Mouse (Mus musculus): ENCODE measurements around the gene Ywhah. TPM values are rescaled to one million over a fixed set of nuclear protein-coding genes. Genes with fewer than 3 reads are reported as not detected.

Ywhah gene
- polyA plus RNA-seq (2012; fragmentation: generic; extraction: Trizol), result 106 TPM

GRCm38 (mm10) chr5:33018561-33019425, at the start of gene Ywhah:
Ywhah (plus strand) TSS chr5:33018816.
- TF ChIP-seq POLR2AphosphoS2 (IDR thresholded peaks at IDR 0.05; ENCODE audit: insufficient read length, low read depth) (peak; percentile 80), MYOD1 (IDR thresholded peaks at IDR 0.05; ENCODE audit: control insufficient read depth in 1 of 3, insufficient read length in 2 of 3, low read depth in 2 of 3) (peak in 2 of 3 experiments; percentile 52 to 78), MAX (IDR thresholded peaks at IDR 0.05; ENCODE audit: low read depth) (no peak), CEBPB (IDR thresholded peaks at IDR 0.05; ENCODE audit: insufficient read depth, poor library complexity, severe bottlenecking) (no peak), MYOG (IDR thresholded peaks at IDR 0.05; ENCODE audit: control insufficient read depth in 1 of 3, insufficient read depth in 1 of 3, insufficient read length in 2 of 3, low read depth in 2 of 3) (peak in 2 of 3 experiments; percentile 56 to 67), POLR2A (IDR thresholded peaks at IDR 0.05; ENCODE audit: insufficient read length, low read depth) (peak; percentile 90), E2F4 (IDR thresholded peaks at IDR 0.05; ENCODE audit: insufficient read depth) (peak; percentile 37), TCF3 (IDR thresholded peaks at IDR 0.05; ENCODE audit: insufficient read length, low read depth) (no peak), TCF12 (IDR thresholded peaks at IDR 0.05; ENCODE audit: insufficient read depth, poor library complexity, severe bottlenecking) (no peak), SRF (IDR thresholded peaks at IDR 0.05; ENCODE audit: control insufficient read depth, insufficient read length, low read depth) (no peak), REST (IDR thresholded peaks at IDR 0.05; ENCODE audit: insufficient read depth, insufficient read length) (peak; percentile 16), USF1 (IDR thresholded peaks at IDR 0.05; ENCODE audit: low read depth) (no peak)
- peak within 1 kb of the TSS; percentile 87 for H3K4me3 ChIP-seq
- peak within 1 kb of the TSS; percentile 99 for H3ac ChIP-seq (ENCODE audit: control insufficient read depth, insufficient read length)
- peaks cover 47% of the 10 kb centered on the region for H3K79me2 ChIP-seq (ENCODE audit: control insufficient read depth, insufficient read depth)
- H3K4me2 ChIP-seq (ENCODE audit: low read depth), result peak within 1 kb of the TSS; percentile 84
- no peaks in the 10 kb centered on the region for H3K27me3 ChIP-seq (ENCODE audit: control insufficient read depth, insufficient read depth, insufficient read length)
- H3K36me3 ChIP-seq (ENCODE audit: control insufficient read depth, insufficient read depth), result peaks cover 6% of the 10 kb centered on the region

GRCm38 (mm10) chr5:32976541-32976940, 42.1 kb upstream of the Ywhah start:
- no peaks in the 10 kb centered on the region for H3K27me3 ChIP-seq (ENCODE audit: control insufficient read depth, insufficient read depth, insufficient read length)
- H3K4me3 ChIP-seq, result no peak overlapping the region
- no peaks in the 10 kb centered on the region for H3K79me2 ChIP-seq (ENCODE audit: control insufficient read depth, insufficient read depth)
- peaks cover 8% of the 10 kb centered on the region for H3K36me3 ChIP-seq (ENCODE audit: control insufficient read depth, insufficient read depth)
- no peak overlapping the region for H3K4me2 ChIP-seq (ENCODE audit: low read depth)
- H3ac ChIP-seq (ENCODE audit: control insufficient read depth, insufficient read length), result no peak overlapping the region
- TF ChIP-seq SRF (IDR thresholded peaks at IDR 0.05; ENCODE audit: control insufficient read depth, insufficient read length, low read depth) (no peak), MYOG (IDR thresholded peaks at IDR 0.05; ENCODE audit: control insufficient read depth in 1 of 3, insufficient read depth in 1 of 3, insufficient read length in 2 of 3, low read depth in 2 of 3) (no peak), E2F4 (IDR thresholded peaks at IDR 0.05; ENCODE audit: insufficient read depth) (no peak), POLR2A (IDR thresholded peaks at IDR 0.05; ENCODE audit: insufficient read length, low read depth) (no peak)

DNA sequence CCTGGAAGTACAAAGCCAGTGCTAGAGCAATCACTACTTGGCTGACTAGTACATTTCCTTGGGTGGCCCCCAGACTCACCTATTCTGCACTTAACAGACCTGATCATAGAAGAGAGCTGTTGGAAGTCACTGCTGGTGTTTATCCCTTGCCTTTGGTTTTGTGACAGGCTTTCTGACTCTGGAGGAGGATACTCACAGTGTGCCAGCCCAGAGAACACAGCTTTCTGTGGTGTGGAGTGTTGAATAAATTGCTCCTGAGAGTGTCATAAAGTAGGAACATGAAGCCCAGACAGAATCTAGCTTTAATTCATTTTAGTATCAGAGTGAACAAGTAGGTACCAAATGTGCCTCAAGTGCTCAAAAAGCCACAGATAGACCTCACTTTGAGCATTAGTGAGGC, 41.4 kb upstream of the Ywhah start:
- Histone ChIP-seq H3K36me3 (ENCODE audit: control insufficient read depth, insufficient read depth) (peaks cover 8% of the 10 kb centered on the region), H3K27me3 (ENCODE audit: control insufficient read depth, insufficient read depth, insufficient read length) (no peaks in the 10 kb centered on the region)

GRCm38 (mm10) chr5:32985379-32985778, 33.2 kb upstream of the Ywhah start:
- Histone ChIP-seq H3ac (ENCODE audit: control insufficient read depth, insufficient read length) (no peak overlapping the region), H3K79me2 (ENCODE audit: control insufficient read depth, insufficient read depth) (no peaks in the 10 kb centered on the region), H3K27me3 (ENCODE audit: control insufficient read depth, insufficient read depth, insufficient read length) (no peaks in the 10 kb centered on the region), H3K4me3 (no peak overlapping the region), H3K4me2 (ENCODE audit: low read depth) (no peak overlapping the region), H3K36me3 (ENCODE audit: control insufficient read depth, insufficient read depth) (peaks cover 26% of the 10 kb centered on the region)
- no peak for TF ChIP-seq POLR2A (IDR thresholded peaks at IDR 0.05; ENCODE audit: insufficient read length, low read depth)
- no peak for TF ChIP-seq USF1 (IDR thresholded peaks at IDR 0.05; ENCODE audit: low read depth)
- no peak for TF ChIP-seq TCF3 (IDR thresholded peaks at IDR 0.05; ENCODE audit: insufficient read length, low read depth)
- no peak for TF ChIP-seq TCF12 (IDR thresholded peaks at IDR 0.05; ENCODE audit: insufficient read depth, poor library complexity, severe bottlenecking)

More for the DNA sequence above, 41.4 kb upstream of the Ywhah start:
- TF ChIP-seq USF1 (IDR thresholded peaks at IDR 0.05; ENCODE audit: low read depth) (no peak), MAX (IDR thresholded peaks at IDR 0.05; ENCODE audit: low read depth) (no peak), TCF3 (IDR thresholded peaks at IDR 0.05; ENCODE audit: insufficient read length, low read depth) (no peak), MYOG (IDR thresholded peaks at IDR 0.05; ENCODE audit: control insufficient read depth in 1 of 3, insufficient read depth in 1 of 3, insufficient read length in 2 of 3, low read depth in 2 of 3) (no peak), POLR2AphosphoS2 (IDR thresholded peaks at IDR 0.05; ENCODE audit: insufficient read length, low read depth) (no peak), CEBPB (IDR thresholded peaks at IDR 0.05; ENCODE audit: insufficient read depth, poor library complexity, severe bottlenecking) (no peak), SRF (IDR thresholded peaks at IDR 0.05; ENCODE audit: control insufficient read depth, insufficient read length, low read depth) (no peak), E2F4 (IDR thresholded peaks at IDR 0.05; ENCODE audit: insufficient read depth) (no peak), POLR2A (IDR thresholded peaks at IDR 0.05; ENCODE audit: insufficient read length, low read depth) (no peak), MYOD1 (IDR thresholded peaks at IDR 0.05; ENCODE audit: control insufficient read depth in 1 of 3, insufficient read length in 2 of 3, low read depth in 2 of 3) (no peak), REST (IDR thresholded peaks at IDR 0.05; ENCODE audit: insufficient read depth, insufficient read length) (no peak), TCF12 (IDR thresholded peaks at IDR 0.05; ENCODE audit: insufficient read depth, poor library complexity, severe bottlenecking) (no peak)
- Histone ChIP-seq H3ac (ENCODE audit: control insufficient read depth, insufficient read length) (no peak overlapping the region), H3K4me2 (ENCODE audit: low read depth) (no peak overlapping the region), H3K79me2 (ENCODE audit: control insufficient read depth, insufficient read depth) (no peaks in the 10 kb centered on the region), H3K4me3 (no peak overlapping the region)

- no peaks in the 10 kb centered on the region for H3K79me2 ChIP-seq (ENCODE audit: control insufficient read depth, insufficient read depth)
- TF ChIP-seq TCF3 (IDR thresholded peaks at IDR 0.05; ENCODE audit: insufficient read length, low read depth) (no peak), USF1 (IDR thresholded peaks at IDR 0.05; ENCODE audit: low read depth) (no peak), SRF (IDR thresholded peaks at IDR 0.05; ENCODE audit: control insufficient read depth, insufficient read length, low read depth) (no peak), REST (IDR thresholded peaks at IDR 0.05; ENCODE audit: insufficient read depth, insufficient read length) (no peak), MYOD1 (IDR thresholded peaks at IDR 0.05; ENCODE audit: control insufficient read depth in 1 of 3, insufficient read length in 2 of 3, low read depth in 2 of 3) (no peak), MAX (IDR thresholded peaks at IDR 0.05; ENCODE audit: low read depth) (no peak), MYOG (IDR thresholded peaks at IDR 0.05; ENCODE audit: control insufficient read depth in 1 of 3, insufficient read depth in 1 of 3, insufficient read length in 2 of 3, low read depth in 2 of 3) (no peak), E2F4 (IDR thresholded peaks at IDR 0.05; ENCODE audit: insufficient read depth) (no peak), POLR2AphosphoS2 (IDR thresholded peaks at IDR 0.05; ENCODE audit: insufficient read length, low read depth) (no peak), CEBPB (IDR thresholded peaks at IDR 0.05; ENCODE audit: insufficient read depth, poor library complexity, severe bottlenecking) (no peak), POLR2A (IDR thresholded peaks at IDR 0.05; ENCODE audit: insufficient read length, low read depth) (no peak), TCF12 (IDR thresholded peaks at IDR 0.05; ENCODE audit: insufficient read depth, poor library complexity, severe bottlenecking) (no peak)
- peaks cover 18% of the 10 kb centered on the region for H3K36me3 ChIP-seq (ENCODE audit: control insufficient read depth, insufficient read depth)
- no peaks in the 10 kb centered on the region for H3K27me3 ChIP-seq (ENCODE audit: control insufficient read depth, insufficient read depth, insufficient read length)
- H3K4me3 ChIP-seq, result no peak overlapping the region
- no peak overlapping the region for H3ac ChIP-seq (ENCODE audit: control insufficient read depth, insufficient read length)
- H3K4me2 ChIP-seq (ENCODE audit: low read depth), result no peak overlapping the region
Measured at GRCm38 (mm10) chr5:32987873-32988272, 30.7 kb upstream of the Ywhah start.
